Mouse (Mus musculus) lung, embryonic 14.5 days (tissue): ENCODE measurements around the gene Cpt1a. TPM values are rescaled to one million over a fixed set of nuclear protein-coding genes. Genes with fewer than 3 reads are reported as not detected.
A peak's percentile ranks its signal among the peaks of the same experiment; 100 is the strongest.

Source experiments
- ATAC-seq: fragments of 200-750 bp; cut with Nextera tagmentation; 2 replicates; pipeline ENCODE4 v1.8.0; 2017; ENCODE audit warnings: mild to moderate bottlenecking, moderate TSS enrichment, moderate library complexity; ENCODE audit not compliant: insufficient read depth
- DNase-seq: peaks from one replicate; pipeline ENCODE4 v3.0.0-alpha.2; 2015
- H3K27ac ChIP-seq: fragments of 300-500 bp; sonication (generic); 2 replicates; pipeline ENCODE4 v1.5.1; 2014; ENCODE audit warnings: low read depth, mild to moderate bottlenecking, moderate library complexity
- H3K27me3 ChIP-seq: fragments of 300-500 bp; sonication (generic); 2 replicates; pipeline ENCODE4 v1.6.1; 2014; ENCODE audit warnings: low read length, control low read depth; ENCODE audit not compliant: insufficient read depth
- H3K36me3 ChIP-seq: fragments of 300-500 bp; sonication (generic); 2 replicates; pipeline ENCODE4 v1.6.1; 2014; ENCODE audit warnings: control low read depth; ENCODE audit not compliant: insufficient read depth
- H3K4me1 ChIP-seq: fragments of 300-500 bp; sonication (generic); 2 replicates; pipeline ENCODE4 v1.6.1; 2014; ENCODE audit warnings: antibody characterized with exemption, control low read depth; ENCODE audit not compliant: insufficient read depth
- H3K4me2 ChIP-seq: fragments of 300-500 bp; sonication (generic); 2 replicates; pipeline ENCODE4 v1.6.1; 2014; ENCODE audit warnings: mild to moderate bottlenecking
- H3K4me3 ChIP-seq: fragments of 300-500 bp; sonication (generic); 2 replicates; pipeline ENCODE4 v1.5.1; 2014; ENCODE audit warnings: low read depth, low read length
- H3K9ac ChIP-seq: fragments of 300-500 bp; sonication (generic); 2 replicates; pipeline ENCODE4 v1.6.1; 2014
- H3K9me3 ChIP-seq: fragments of 300-500 bp; sonication (generic); 2 replicates; pipeline ENCODE4 v1.6.1; 2016; ENCODE audit warnings: low read depth, low read length, control low read depth
- CTCF ChIP-seq: IDR thresholded peaks from 2 replicates; pipeline ENCODE4 v1.5.1; 2016; ENCODE audit warnings: antibody characterized with exemption, low read depth
- WGBS: fragments of 180-500 bp; shearing (Covaris S2); extraction: QIAGEN DNeasy Blood & Tissue Kit; methylation state at CpG from one replicate; pipeline ENCODE4 v1.1.7; 2014; 5-methylcytosine and 5-hydroxymethylcytosine counted together
- polyA plus RNA-seq: library from polyadenylated mRNA; unstranded; fragments of >200 nt; fragmentation: Nextera tagmentation; extraction: Ambion mirVana; gene quantifications from 2 replicates; pipeline ENCODE4 v1.2.1, GENCODE M21; 2014

Gene Cpt1a
- polyA plus RNA-seq, 1 experiment from 2014 or later = 18.9 TPM

GRCm38 (mm10) chr19:3389089-3389488 is 67.0 kb downstream of the Cpt1a start:
- H3K9me3 ChIP-seq = peaks cover 7% of the 10 kb centered on the region; the same call in 1 of the 2 replicates
- TF ChIP-seq CTCF = peak; percentile 84
- H3K4me3 ChIP-seq = peak overlapping the region; percentile 43
- peak; percentile 96 for ATAC-seq
- H3K4me2 ChIP-seq = peak overlapping the region; percentile 84
- peak overlapping the region; percentile 42; the same call in 1 of the 2 replicates for H3K27ac ChIP-seq
- peaks cover 5% of the 10 kb centered on the region for H3K36me3 ChIP-seq
- peak; percentile 91 for DNase-seq
- H3K4me1 ChIP-seq = no peaks in the 10 kb centered on the region
- under 1% methylated on average over 43 of the region's 43 CpGs for WGBS
- H3K27me3 ChIP-seq = no peaks in the 10 kb centered on the region
- H3K9ac ChIP-seq = peak overlapping the region; percentile 56

- Histone ChIP-seq H3K9me3 (peaks cover 7% of the 10 kb centered on the region; the same call in 1 of the 2 replicates), H3K4me3 (no peak overlapping the region), H3K4me1 (no peaks in the 10 kb centered on the region), H3K4me2 (no peak overlapping the region), H3K9ac (no peak overlapping the region), H3K27ac (no peak overlapping the region), H3K27me3 (no peaks in the 10 kb centered on the region), H3K36me3 (no peaks in the 10 kb centered on the region)
- no peak for TF ChIP-seq CTCF
- DNase-seq (no peak), ATAC-seq (no peak)
- 29% methylated on average over 1 of the region's 1 CpGs for WGBS
These were observed 70.2 kb downstream of the Cpt1a start for GRCm38 (mm10) chr19:3392384-3392783.

DNA sequence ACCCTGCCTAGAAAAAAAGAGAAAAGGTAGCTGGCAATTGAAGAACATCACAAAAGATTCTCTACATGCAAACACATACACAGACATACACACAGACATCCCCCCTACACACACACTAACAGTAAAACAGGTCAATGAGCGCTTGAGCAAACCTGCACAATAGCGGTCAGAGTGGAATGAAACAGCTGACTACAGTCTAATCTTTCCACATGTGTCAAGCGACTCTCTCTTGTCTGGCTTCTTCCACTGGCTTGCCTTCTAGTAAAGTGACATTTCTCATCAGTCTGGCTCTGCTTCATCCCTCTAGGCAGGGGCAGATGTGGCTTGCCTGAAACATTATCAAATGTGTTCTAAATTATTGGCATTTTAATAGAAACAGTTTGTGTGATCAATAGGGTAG is 72.1 kb downstream of the Cpt1a start:
- Histone ChIP-seq H3K27me3 (no peaks in the 10 kb centered on the region), H3K36me3 (no peaks in the 10 kb centered on the region), H3K27ac (no peak overlapping the region), H3K4me2 (no peak overlapping the region), H3K4me3 (no peak overlapping the region), H3K4me1 (no peaks in the 10 kb centered on the region), H3K9me3 (peaks cover 4% of the 10 kb centered on the region; the same call in 1 of the 2 replicates), H3K9ac (no peak overlapping the region)
- ATAC-seq = no peak
- TF ChIP-seq CTCF = no peak
- DNase-seq = no peak
- 80% methylated on average over 3 of the region's 3 CpGs for WGBS

- Histone ChIP-seq H3K27me3 (no peaks in the 10 kb centered on the region), H3K27ac (no peak overlapping the region), H3K4me3 (no peak overlapping the region), H3K4me2 (no peak overlapping the region), H3K9me3 (no peaks in the 10 kb centered on the region), H3K4me1 (no peaks in the 10 kb centered on the region), H3K9ac (no peak overlapping the region), H3K36me3 (no peaks in the 10 kb centered on the region)
- no peak for TF ChIP-seq CTCF
- ATAC-seq (no peak), DNase-seq (no peak)
- 76% methylated on average over 4 of the region's 4 CpGs for WGBS
These were observed 77.9 kb downstream of the Cpt1a start for GRCm38 (mm10) chr19:3400057-3400456.

DNA sequence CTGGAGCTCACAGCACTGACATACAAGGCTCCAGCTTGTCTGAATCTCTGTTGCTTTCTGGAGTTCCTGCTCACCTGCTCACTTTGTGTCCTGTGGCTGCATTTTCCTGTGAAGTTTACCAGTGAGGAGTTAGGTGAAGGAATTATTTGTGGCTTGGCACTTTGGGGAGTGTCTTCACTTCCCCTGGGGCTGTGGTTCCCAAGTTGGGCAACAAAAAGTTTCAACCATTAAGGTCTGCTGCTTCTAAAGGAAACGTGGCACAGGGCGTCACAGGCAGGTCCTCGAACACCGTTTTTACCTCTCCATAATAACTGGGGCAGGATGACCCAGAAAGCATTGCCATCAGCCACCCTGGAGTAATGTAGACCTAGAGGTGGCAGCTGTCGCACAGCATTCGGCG is 79.4 kb downstream of the Cpt1a start:
- Histone ChIP-seq H3K4me2 (no peak overlapping the region), H3K9me3 (no peaks in the 10 kb centered on the region), H3K4me3 (no peak overlapping the region), H3K36me3 (no peaks in the 10 kb centered on the region), H3K27me3 (no peaks in the 10 kb centered on the region), H3K9ac (no peak overlapping the region), H3K27ac (no peak overlapping the region), H3K4me1 (no peaks in the 10 kb centered on the region)
- DNase-seq (no peak), ATAC-seq (no peak)
- no peak for TF ChIP-seq CTCF
- 77% methylated on average over 7 of the region's 7 CpGs for WGBS

- no peak overlapping the region for H3K27ac ChIP-seq
- no peaks in the 10 kb centered on the region for H3K27me3 ChIP-seq
- H3K9me3 ChIP-seq = no peaks in the 10 kb centered on the region
- H3K36me3 ChIP-seq = no peaks in the 10 kb centered on the region
- H3K4me2 ChIP-seq = no peak overlapping the region
- no peak overlapping the region for H3K9ac ChIP-seq
- TF ChIP-seq CTCF = no peak
- H3K4me1 ChIP-seq = no peaks in the 10 kb centered on the region
- H3K4me3 ChIP-seq = no peak overlapping the region
- DNase-seq = no peak
- 42% methylated on average over 7 of the region's 7 CpGs for WGBS
- no peak for ATAC-seq
These were observed 79.8 kb downstream of the Cpt1a start for GRCm38 (mm10) chr19:3401943-3402342.

DNA sequence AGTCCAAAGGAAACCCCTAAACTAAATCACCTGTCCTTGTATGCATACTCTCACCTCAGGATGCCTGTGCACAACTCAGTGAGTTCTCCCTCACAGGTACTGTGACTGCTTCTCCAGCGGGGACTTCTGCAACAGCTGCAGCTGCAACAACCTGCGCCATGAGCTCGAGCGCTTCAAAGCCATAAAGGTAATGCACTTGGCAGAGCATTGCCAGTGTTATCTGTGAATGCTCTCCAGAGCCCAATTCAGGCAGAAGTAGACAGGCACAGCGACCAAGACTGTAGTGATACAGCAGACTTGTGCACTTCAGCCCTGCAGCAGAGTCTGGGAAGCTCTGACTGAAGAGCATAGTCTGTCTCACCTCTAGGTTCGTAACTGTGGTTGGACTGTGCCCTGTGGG is 80.3 kb downstream of the Cpt1a start:
- no peak overlapping the region for H3K9ac ChIP-seq
- TF ChIP-seq CTCF = no peak
- no peak overlapping the region for H3K27ac ChIP-seq
- H3K4me1 ChIP-seq = no peaks in the 10 kb centered on the region
- H3K27me3 ChIP-seq = no peaks in the 10 kb centered on the region
- no peaks in the 10 kb centered on the region for H3K9me3 ChIP-seq
- H3K4me2 ChIP-seq = no peak overlapping the region
- WGBS = 78% methylated on average over 6 of the region's 6 CpGs
- DNase-seq (no peak), ATAC-seq (no peak)
- no peak overlapping the region for H3K4me3 ChIP-seq
- H3K36me3 ChIP-seq = no peaks in the 10 kb centered on the region

DNA sequence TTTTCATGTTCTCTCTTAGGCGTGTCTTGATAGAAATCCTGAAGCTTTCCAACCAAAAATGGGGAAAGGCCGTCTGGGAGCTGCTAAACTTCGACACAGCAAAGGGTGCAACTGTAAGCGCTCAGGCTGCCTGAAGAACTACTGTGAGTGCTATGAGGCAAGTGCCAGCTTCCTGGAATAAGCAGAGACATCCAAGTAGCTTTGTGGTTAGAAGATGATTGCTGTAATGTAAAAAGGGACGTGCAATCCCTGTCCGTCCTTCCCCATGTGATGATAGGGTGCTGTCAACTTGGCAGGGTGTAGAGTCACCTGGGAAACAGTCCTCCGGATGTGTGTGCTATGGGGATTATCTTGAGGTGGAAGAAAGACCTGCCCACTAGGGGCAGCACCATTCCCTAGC is 81.9 kb downstream of the Cpt1a start:
- H3K27me3 ChIP-seq = no peaks in the 10 kb centered on the region
- H3K27ac ChIP-seq = no peak overlapping the region
- no peak for DNase-seq
- no peak for ATAC-seq
- no peaks in the 10 kb centered on the region for H3K9me3 ChIP-seq
- H3K36me3 ChIP-seq = no peaks in the 10 kb centered on the region
- whole genome bisulfite sequencing = 79% methylated on average over 7 of the region's 7 CpGs
- no peak overlapping the region for H3K4me3 ChIP-seq
- no peaks in the 10 kb centered on the region for H3K4me1 ChIP-seq
- H3K9ac ChIP-seq = no peak overlapping the region
- no peak for TF ChIP-seq CTCF
- H3K4me2 ChIP-seq = no peak overlapping the region
